Mouse (Mus musculus) lung, postnatal 0 days (tissue): Measurements from ENCODE around the gene Tnks1bp1.

Source experiments
- CTCF ChIP-seq: IDR thresholded peaks from 2 replicates; pipeline ENCODE4 v1.5.1; 2016; ENCODE audit warnings: antibody characterized with exemption, mild to moderate bottlenecking
- EP300 ChIP-seq: IDR thresholded peaks from 2 replicates; pipeline ENCODE4 v1.6.1; 2016; ENCODE audit warnings: antibody characterized with exemption, mild to moderate bottlenecking, control low read depth

DNA sequence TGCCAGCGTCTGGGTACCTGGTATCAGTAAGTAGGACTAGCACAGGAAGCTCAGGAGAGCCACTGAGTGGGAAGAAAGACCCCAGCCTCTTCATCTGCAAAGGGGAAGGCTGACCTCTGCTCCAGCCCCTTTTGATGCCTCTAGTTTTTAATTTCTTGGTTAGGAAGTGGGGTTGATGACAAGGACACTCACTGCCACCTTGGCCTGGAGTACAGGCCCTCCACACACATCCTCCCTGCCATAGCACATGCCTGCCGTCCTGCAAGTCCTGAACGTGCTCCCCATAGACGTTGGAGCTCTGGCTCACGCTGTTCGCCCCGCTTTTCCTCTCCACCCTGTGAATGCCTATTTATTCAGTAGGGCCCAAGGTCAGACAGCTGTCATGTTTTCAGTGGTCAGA is 41.2 kb upstream of the Tnks1bp1 start:
- TF ChIP-seq EP300 (no peak), CTCF (no peak)
